Mouse (Mus musculus) left cerebral cortex, postnatal 25 days (tissue): ENCODE data around the gene Ube2e2. TPM values are rescaled to one million over a fixed set of nuclear protein-coding genes. Genes with fewer than 3 reads are reported as not detected.
"Not testable (repeated sequence)": the region's sequence is repeated elsewhere in the genome, so short reads cannot be mapped to it uniquely, and the experiment has no call there.

Source experiments
- DNase-seq, 2 experiments: peaks; one replicate each; pipeline ENCODE4 v3.0.0; 2022; ENCODE audit warnings: low spot score in 2 of 2, mixed read lengths in 1 of 2
- intact Hi-C: fragments of 180-260 bp; cut with DNase I; formaldehyde crosslinking; loops from one replicate; pipeline ENCODE4 v1.15.1; 2025
- total RNA-seq, 2 experiments: library from RNA; stranded (reverse); gene quantifications; 2 replicates each; pipeline ENCODE4 v1.2.3; 2021

The Ube2e2 gene
- total RNA-seq, 2 experiments from 2014 or later = 144 to 161 TPM

DNA sequence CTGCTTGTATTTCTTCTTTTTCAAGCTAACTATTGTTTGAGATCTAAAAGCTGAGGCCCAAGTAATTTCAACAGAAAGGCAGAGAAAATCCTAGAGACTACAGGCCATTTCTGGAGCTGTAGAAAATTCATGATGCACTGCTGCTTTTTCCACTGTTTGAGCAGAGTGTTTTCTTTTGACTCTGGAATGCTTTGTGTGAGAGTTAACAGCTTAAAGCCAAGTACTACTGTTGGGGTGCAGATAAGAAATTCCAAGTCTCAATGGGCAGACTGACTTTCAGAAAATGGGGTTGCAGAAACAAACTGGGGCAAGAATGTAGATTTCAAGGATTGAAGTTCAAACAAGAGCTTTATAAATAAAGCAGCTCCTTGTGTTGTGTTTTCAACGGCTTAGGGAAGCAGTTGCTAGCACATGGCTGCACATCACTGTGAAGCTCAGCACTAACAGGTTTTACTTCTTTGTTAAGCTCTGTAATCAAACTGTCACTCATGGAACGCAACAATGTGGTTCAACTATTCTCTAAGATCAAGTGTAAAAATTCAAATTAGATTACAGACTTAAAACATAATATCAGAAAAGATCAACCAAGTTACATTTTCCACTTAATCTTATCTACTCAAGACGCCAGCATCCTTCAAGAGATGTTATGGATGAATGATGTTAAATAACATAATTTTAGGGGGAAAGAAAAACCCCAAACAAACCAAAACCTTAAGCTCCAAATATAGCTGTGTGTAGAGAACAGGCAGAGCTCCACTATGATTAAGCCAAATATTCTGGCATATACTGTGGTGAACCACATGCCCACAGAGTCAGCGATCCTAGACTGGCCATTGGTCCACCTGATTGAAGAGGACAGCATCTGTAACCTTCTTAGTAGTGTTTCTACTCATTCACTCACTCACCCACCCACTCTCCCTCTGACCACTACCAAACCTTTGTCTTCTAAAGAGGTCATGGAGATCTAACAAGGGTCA is 236.0 kb downstream of the Ube2e2 start:
- no peak for DNase-seq
- intact Hi-C loops = no loop called here

DNA sequence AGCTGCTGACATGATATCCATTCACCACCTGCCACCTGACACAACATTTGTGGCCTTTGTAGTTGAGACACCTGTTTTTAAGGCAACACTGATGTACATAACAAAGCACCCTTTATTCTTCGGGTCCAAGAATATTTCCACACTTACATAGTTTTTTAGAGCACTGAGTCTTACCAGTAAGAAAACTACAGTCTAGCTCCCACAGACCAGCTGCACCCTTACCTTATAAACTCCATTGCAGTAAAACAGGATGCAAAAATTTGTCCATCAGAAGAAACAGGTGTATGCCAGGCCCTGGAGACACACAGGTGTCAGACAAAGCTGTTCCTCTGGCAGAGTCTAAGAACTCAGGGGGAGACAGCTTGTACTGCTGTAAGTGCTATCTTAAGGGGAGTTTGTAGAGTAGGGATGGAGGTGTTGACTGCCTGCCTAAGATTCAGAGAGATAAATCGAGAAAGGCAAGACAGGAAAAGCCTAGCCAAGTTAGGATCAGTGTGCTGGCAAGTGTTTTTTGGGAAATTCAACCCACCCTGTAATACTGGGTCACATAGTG is 244.9 kb downstream of the Ube2e2 start:
- intact Hi-C loops = no loop called here
- DNase-seq = peak in 1 of 2 experiments; percentile 31

GRCm38 (mm10) chr14:18641656-18642055 is 252.4 kb downstream of the Ube2e2 start:
- intact Hi-C loops = no loop called here
- no peak for DNase-seq

DNA sequence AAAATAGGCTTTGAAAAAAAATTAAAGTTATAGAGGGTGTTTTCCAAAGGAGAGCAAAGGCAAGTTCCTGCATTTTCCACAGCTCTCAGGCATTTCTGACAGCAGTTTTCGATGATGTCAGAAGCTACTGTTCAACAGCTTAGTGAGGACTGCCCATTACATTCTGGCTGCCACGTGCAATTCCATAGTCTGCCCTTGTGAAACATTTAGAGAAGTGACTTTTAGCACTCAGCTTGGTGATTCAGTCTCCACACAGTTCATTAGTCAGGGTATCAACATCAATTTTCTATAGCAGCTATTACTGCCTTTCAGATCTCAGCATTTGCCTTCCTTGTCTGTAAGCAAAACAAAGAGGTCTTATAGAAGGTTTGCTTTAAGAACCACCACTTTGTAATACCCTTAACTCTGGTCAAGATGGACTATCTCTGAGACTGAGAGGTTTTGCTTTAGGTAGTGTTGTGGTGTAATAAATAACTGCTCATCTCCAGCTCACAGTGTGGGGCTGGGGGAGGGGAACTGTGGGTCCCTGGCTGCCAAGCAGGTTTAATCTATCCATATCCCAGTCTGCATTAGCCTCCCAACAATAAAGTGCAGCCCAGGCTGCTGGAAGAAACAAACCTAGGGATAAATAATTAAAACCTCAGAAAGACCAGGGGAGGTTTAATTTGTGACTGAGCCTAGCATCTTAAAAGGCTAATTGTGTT is 255.2 kb downstream of the Ube2e2 start:
- DNase-seq = no peak
- intact Hi-C loops = no loop called here

DNA sequence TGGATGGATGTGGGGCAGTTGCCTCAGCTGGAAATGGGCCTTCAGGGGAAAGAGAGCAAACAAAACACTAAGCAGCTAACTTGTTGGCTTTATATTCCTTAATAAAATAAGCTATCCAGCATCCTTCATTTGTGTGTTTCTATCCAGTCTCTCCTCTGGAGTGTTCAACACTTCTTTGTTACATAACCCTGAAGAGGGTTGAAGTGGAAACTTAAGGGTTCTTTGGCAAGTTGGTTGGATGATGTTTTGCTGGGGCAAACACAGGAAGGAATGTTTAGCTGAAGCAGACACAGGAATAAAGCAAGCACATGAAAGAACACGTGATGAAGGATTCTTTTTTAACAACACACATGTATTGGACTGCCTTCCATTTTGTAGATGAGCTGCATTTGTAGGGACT is 256.3 kb downstream of the Ube2e2 start:
- DNase-seq = no peak
- intact Hi-C loops = no loop called here

GRCm38 (mm10) chr14:18628170-18628569 is 265.9 kb downstream of the Ube2e2 start:
- no peak for DNase-seq
- intact Hi-C loops = no loop called here

DNA sequence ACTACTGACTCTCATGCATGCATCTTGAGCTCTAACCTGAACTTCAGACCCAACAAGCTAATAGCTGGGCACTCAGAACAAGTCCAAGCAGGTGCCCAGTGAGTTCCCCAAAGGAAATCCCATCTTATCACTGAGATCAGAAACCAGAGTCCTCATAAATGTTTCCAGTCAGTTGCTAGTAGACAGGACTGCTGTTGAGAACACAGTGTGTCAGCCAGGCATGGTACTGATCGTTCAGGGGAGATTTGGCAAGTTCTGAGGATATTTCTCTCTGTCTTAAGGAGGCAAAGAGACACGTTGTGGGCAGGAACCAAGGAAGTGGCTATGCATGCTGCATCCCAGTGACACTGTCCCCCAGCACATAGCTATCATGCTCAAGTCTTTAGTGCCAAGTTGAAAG is 275.5 kb downstream of the Ube2e2 start:
- peak; percentile 23 to 24 for DNase-seq
- intact Hi-C loops = no loop called here

- intact Hi-C loops = no loop called here
- no peak for DNase-seq
These were observed 292.1 kb downstream of the Ube2e2 start for GRCm38 (mm10) chr14:18601927-18602326.

GRCm38 (mm10) chr14:18586239-18587034 is 307.6 kb downstream of the Ube2e2 start:
- intact Hi-C loops = no loop called here

DNA sequence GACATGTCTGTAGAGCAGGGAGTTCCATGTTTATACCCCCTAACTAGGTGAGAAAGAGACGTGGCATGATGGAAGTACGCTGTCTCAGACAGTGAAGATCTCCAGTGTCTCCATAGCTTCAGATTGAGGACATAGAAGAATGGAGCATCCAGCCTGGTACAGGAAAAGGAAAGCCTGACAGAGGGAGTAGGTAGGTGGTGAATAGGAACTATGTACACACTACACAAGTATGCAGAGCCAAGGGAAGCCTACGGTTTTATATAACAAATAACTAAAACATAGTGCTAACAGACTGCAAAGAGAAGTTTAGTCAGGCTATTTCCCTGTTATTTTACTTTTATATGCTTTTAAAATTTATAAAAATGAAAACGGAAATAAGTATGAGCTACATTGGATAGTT is 312.3 kb downstream of the Ube2e2 start:
- peak in 1 of 2 experiments; percentile 79 for DNase-seq
- intact Hi-C loops = no loop called here

More at GRCm38 (mm10) chr14:18586239-18587034, 307.6 kb downstream of the Ube2e2 start:
- no peak for DNase-seq

- intact Hi-C loops = no loop called here
- no peak for DNase-seq
These were observed 319.3 kb downstream of the Ube2e2 start for GRCm38 (mm10) chr14:18574756-18575155.

- intact Hi-C loops = no loop called here
- no peak for DNase-seq
These were observed 319.8 kb downstream of the Ube2e2 start for GRCm38 (mm10) chr14:18574130-18574721.

DNA sequence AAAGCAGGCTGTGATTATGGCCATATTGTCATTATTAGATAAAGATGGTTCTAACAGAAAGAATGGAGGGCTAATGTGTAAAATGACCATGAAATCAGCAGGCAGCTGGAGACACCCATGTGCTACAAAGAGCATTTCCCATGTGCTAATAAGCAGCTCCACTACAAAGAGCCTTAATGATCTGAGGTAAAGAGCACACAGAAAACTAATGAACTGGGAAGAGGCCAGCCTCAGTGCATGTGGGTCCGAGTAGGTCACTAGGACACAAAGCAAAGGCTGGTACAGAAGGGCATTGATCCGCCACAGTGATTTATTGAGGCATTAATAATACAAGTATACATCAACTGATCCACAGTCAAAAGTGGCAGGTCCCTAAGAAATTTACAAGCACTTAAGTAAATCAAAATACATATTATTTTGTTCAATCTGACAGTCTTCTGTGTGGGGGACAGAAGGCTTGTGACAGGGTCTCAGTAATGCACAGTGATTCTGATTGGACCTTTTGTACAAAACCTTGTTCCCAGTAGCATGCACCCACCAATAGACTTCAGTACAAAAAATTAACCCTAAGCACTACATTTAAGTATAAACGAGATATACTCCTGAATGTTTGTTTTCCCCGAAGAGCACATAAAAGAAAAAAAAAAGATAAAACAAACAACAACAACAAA is 320.6 kb downstream of the Ube2e2 start:
- intact Hi-C loops = no loop called here
- no peak for DNase-seq

GRCm38 (mm10) chr14:18572852-18573251 is 321.2 kb downstream of the Ube2e2 start:
- intact Hi-C loops = no loop called here
- no peak for DNase-seq

DNA sequence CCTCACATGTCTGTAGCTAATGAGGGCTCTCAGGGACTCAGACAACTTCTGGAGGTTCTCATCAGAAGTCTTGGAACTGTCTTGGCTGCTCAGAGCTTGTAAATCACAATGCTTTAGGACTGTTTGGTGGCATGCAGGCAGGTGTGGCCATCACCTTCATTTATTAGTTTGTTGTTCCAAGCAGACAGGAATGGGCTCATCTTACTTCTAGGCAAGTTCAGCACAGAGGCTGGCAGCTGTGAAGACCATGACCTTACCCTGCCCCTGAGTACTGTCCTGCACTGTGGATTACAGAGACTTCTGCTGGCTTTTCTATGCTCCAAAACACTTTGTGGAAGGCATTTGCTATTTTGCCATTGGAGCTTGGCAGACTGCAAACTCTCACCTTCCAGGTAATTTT is 324.5 kb downstream of the Ube2e2 start:
- DNase-seq = no peak
- intact Hi-C loops = no loop called here

- intact Hi-C loops, DNase-seq: not testable (repeated sequence)
These were observed 329.1 kb downstream of the Ube2e2 start for GRCm38 (mm10) chr14:18564999-18565398.

GRCm38 (mm10) chr14:18555287-18555686 is 338.8 kb downstream of the Ube2e2 start:
- DNase-seq = peak in 1 of 2 experiments; percentile 73
- intact Hi-C loops = loop anchor here (10.0 kb wide), 1 partner anchor 250 kb away; no protein-coding TSS in a partner anchor

DNA sequence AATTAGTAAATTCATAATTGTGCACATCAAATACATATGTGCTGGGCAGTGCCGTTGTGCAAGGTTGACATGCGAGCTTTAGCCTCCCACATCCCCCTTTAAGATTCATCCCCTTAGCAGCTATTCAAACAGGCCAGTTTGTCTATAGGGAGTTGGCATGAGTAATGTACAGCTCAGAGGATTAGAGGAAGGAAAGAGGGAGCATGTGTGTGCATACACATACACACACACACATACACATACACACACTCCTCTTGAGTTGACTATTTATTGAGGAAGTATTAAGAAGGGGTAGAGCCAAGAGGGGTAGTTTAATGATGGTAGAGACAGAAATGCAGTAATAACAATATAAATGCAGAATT is 339.5 kb downstream of the Ube2e2 start:
- intact Hi-C loops = loop anchor here (10.0 kb wide), 1 partner anchor 250 kb away; no protein-coding TSS in a partner anchor
- no peak for DNase-seq
